Mouse (Mus musculus): ENCODE measurements at regions not wholly inside any gene's neighbourhood (a gene's known extent, or its start where the extent isn't known, plus 50 kb on each side); places are given as distances from the start of the nearest gene placed in this dataset.

DNA sequence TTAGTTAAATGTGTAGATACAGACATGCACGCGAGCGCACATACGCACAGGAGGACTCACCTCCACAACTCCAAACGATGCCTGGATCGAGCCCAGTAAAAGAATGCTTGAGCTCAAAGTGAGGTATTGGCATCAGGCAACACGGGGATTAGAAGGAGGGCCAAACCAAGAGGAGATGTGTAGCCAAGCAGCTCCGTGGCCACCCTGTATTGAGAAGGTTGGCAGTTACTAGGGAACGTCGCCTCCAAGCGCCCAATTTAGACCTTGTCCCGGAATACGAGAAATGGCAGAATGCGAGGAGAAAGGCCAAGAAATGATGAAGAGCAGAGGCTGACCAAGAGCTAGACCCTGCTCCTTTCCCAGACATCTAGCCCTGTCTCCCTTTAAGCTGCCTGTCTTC, 113.3 kb upstream of the Pkdcc start:
- no peak for TF ChIP-seq CTCF (IDR thresholded peaks at IDR 0.05; ENCODE audit: extremely low read depth, insufficient read depth, low read length)
- no peak for TF ChIP-seq POLR2A (IDR thresholded peaks at IDR 0.05; ENCODE audit: extremely low read depth, insufficient read depth, low read length)

All from cortical plate, adult 2 months (tissue).